Mouse (Mus musculus) forebrain, embryonic 14.5 days (tissue): ENCODE measurements around the gene Sp4. TPM values are rescaled to one million over a fixed set of nuclear protein-coding genes. Genes with fewer than 3 reads are reported as not detected.

Experiments
- ATAC-seq: fragments of 200-750 bp; cut with Nextera tagmentation; 2 replicates; pipeline ENCODE4 v1.8.0; 2017; ENCODE audit warnings: mild to moderate bottlenecking, moderate library complexity
- DNase-seq: peaks from one replicate; pipeline ENCODE4 v3.0.0-alpha.2; 2015; ENCODE audit warnings: low spot score
- H3K27ac ChIP-seq: fragments of 300-500 bp; sonication (generic); 2 replicates; pipeline ENCODE4 v1.5.1; 2014; ENCODE audit warnings: low read depth, mild to moderate bottlenecking, control low read depth, low read length, moderate library complexity
- H3K27me3 ChIP-seq: fragments of 300-500 bp; sonication (generic); replicated peaks from 2 replicates; pipeline ENCODE4 v1.6.1; 2014; ENCODE audit warnings: low read length, control low read depth, mixed read lengths; ENCODE audit not compliant: control insufficient read depth, insufficient read depth
- H3K36me3 ChIP-seq: fragments of 300-500 bp; sonication (generic); 2 replicates; pipeline ENCODE4 v1.6.1; 2014; ENCODE audit warnings: low read length, control low read depth; ENCODE audit not compliant: control insufficient read depth, insufficient read depth
- H3K4me1 ChIP-seq: fragments of 300-500 bp; sonication (generic); 2 replicates; pipeline ENCODE4 v1.6.1; 2014; ENCODE audit warnings: antibody characterized with exemption, low read length, control low read depth; ENCODE audit not compliant: control insufficient read depth, insufficient read depth
- H3K4me2 ChIP-seq: fragments of 300-500 bp; sonication (generic); 2 replicates; pipeline ENCODE4 v1.6.1; 2014; ENCODE audit warnings: mild to moderate bottlenecking, control low read depth, low read length
- H3K4me3 ChIP-seq: fragments of 300-500 bp; sonication (generic); 2 replicates; pipeline ENCODE4 v1.5.1; 2014; ENCODE audit warnings: low read depth, low read length, control low read depth
- H3K9ac ChIP-seq: fragments of 300-500 bp; sonication (generic); 2 replicates; pipeline ENCODE4 v1.6.1; 2014; ENCODE audit warnings: mild to moderate bottlenecking, low read length, control low read depth, moderate library complexity
- H3K9me3 ChIP-seq: fragments of 300-500 bp; sonication (generic); replicated peaks from 2 replicates; pipeline ENCODE4 v1.6.1; 2016; ENCODE audit warnings: low read length, control low read depth, mixed read lengths; ENCODE audit not compliant: control insufficient read depth
- WGBS: fragments of 180-500 bp; shearing (Covaris S2); extraction: QIAGEN DNeasy Blood & Tissue Kit; methylation state at CpG from one replicate; pipeline ENCODE4 v1.1.7; 2014; 5-methylcytosine and 5-hydroxymethylcytosine counted together
- polyA plus RNA-seq: library from polyadenylated mRNA; unstranded; fragments of >200 nt; fragmentation: Nextera tagmentation; extraction: Ambion mirVana; gene quantifications from 2 replicates; pipeline ENCODE4 v1.2.1, GENCODE M21; 2014

The Sp4 gene
- polyA plus RNA-seq, 1 experiment from 2014 or later = 27.6 TPM

DNA sequence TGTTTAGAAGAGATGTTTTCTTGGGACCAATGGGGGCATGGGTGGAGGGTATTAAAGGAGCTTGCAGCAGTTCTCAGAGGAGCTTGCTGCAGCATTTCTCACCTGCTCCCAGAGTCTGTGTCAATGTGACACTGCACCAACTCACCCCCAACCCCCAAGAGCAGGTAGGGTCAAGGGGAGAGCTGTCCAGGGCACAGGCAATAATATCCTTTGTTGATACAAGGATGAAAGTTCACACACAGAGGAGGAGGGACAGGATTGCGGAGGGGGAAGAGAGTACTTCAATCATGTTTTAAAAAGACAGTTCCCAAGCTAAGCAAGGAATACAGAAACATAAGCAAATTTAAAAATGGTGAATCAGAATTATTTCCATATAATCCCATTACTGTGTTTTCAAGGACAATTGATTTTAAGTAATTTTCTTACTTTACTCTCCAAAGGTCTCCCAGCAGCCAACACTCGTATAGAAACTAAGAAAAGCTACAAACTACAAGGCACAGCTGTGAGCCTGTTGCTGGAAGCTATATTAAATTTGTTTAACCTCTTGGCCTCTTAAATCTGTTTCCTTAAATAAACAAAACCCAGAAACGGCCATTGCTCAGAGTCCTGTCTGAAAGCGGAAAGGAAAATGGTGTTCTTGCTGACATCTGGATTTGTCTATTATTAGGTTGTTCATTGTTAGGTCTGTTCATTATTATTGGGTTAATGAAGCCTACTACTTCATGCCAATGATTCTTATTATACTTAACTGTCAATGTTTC lies 114.9 kb downstream of the Sp4 start:
- Histone ChIP-seq H3K9ac (no peak overlapping the region), H3K9me3 (no peaks in the 10 kb centered on the region), H3K4me2 (no peak overlapping the region), H3K36me3 (no peaks in the 10 kb centered on the region), H3K4me3 (no peak overlapping the region), H3K4me1 (peaks cover 7% of the 10 kb centered on the region; the same call in 1 of the 2 replicates), H3K27ac (no peak overlapping the region), H3K27me3 (0 out of 2 replicates have a peak, but pooled peaks cover 5% of the 10 kb centered on the region)
- 35% methylated on average over 4 of the region's 4 CpGs for WGBS
- DNase-seq (no peak), ATAC-seq (no peak)

Other genes starting within 250 kb of the Sp4 start
- 0.11 and 0.15 TPM in 2 replicates for gene Dnah11, start 102.4 kb downstream of the Sp4 start, polyA plus RNA-seq